ENCODE assay signal across 8 mouse cellular contexts in the genomic region with DNA sequence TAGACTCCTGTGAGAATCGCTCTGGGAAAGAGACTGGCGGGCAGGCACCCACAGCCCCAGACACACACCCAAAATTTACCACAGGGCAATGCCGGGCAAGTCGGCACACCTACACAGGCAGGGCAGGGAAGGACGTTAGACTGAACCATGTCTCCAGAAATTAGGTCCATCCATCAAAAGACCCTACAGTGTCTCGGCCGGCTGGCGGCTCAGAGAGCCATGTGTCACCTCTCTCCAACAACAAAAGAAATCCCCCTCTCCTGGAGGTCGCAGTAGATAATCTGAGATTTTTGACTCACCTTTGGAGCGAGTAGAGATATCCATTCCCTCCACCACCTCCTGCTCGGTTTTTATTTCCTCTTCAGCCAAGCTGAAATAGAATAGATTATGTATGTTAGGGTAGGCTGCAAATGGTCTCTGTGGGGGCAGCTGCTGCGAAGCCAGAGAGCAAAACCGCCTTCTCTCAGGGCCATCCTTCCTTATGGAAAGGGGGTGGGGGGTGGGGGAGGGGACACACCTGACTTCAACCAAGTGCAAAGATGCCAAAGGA. TPM values are rescaled to one million over a fixed set of nuclear protein-coding genes. Genes with fewer than 3 reads are reported as not detected.
DNase-seq lines count a peak whose midpoint lies in the region; ATAC-seq lines count a peak whose summit lies in the region.

No protein-coding gene starts in this region.

- peaks cover 61% of the 10 kb centered on the region for H3K4me1 ChIP-seq in neural tube, embryonic 11.5 days (ENCODE audit: control insufficient read depth, insufficient read depth, low read length)
- peaks cover 75% of the 10 kb centered on the region for H3K4me1 ChIP-seq in limb, embryonic 13.5 days
- H3K4me1 ChIP-seq in stomach, embryonic 14.5 days (ENCODE audit: control insufficient read depth, insufficient read depth, low read length) = peaks cover 70% of the 10 kb centered on the region

- H3K4me3 ChIP-seq in neural tube, embryonic 11.5 days (ENCODE audit: low read depth, low read length) = no peak overlapping the region
- H3K4me3 ChIP-seq in limb, embryonic 13.5 days = no peak overlapping the region
- no peak overlapping the region for H3K4me3 ChIP-seq in stomach, embryonic 14.5 days (ENCODE audit: low read depth, low read length)

- peak overlapping the region; percentile 33 for H3K4me2 ChIP-seq in neural tube, embryonic 11.5 days (ENCODE audit: low read depth)
- peak overlapping the region; percentile 51 for H3K4me2 ChIP-seq in limb, embryonic 13.5 days (replicated peaks)
- H3K4me2 ChIP-seq in stomach, embryonic 14.5 days (replicated peaks; ENCODE audit: low read depth, low read length) = peak overlapping the region; percentile 19

- H3K27me3 ChIP-seq in neural tube, embryonic 11.5 days (ENCODE audit: control insufficient read depth, insufficient read depth, low read length) = no peaks in the 10 kb centered on the region
- H3K27me3 ChIP-seq in limb, embryonic 13.5 days = no peaks in the 10 kb centered on the region
- no peaks in the 10 kb centered on the region for H3K27me3 ChIP-seq in stomach, embryonic 14.5 days (ENCODE audit: control insufficient read depth, insufficient read depth, low read length)

- peak overlapping the region; percentile 94 for H3K27ac ChIP-seq in neural tube, embryonic 11.5 days (ENCODE audit: low read depth, low read length)
- peak overlapping the region; percentile 85; the same call in 1 of the 2 replicates for H3K27ac ChIP-seq in limb, embryonic 13.5 days
- H3K27ac ChIP-seq in stomach, embryonic 14.5 days (ENCODE audit: low read length) = peak overlapping the region; percentile 87

- H3K36me3 ChIP-seq in neural tube, embryonic 11.5 days (ENCODE audit: control insufficient read depth, insufficient read depth, low read length) = no peaks in the 10 kb centered on the region; the same call in 1 of the 2 replicates
- peaks cover 38% of the 10 kb centered on the region for H3K36me3 ChIP-seq in limb, embryonic 13.5 days
- peaks cover 29% of the 10 kb centered on the region; the same call in 1 of the 2 replicates for H3K36me3 ChIP-seq in stomach, embryonic 14.5 days (ENCODE audit: control insufficient read depth, insufficient read depth, low read length)

- ATAC-seq in neural tube, embryonic 11.5 days (ENCODE audit: insufficient read depth, low FRiP score, low TSS enrichment) = no peak; the same call in 1 of the 2 replicates
- ATAC-seq in limb, embryonic 13.5 days (ENCODE audit: low FRiP score, low read depth) = no peak
- no peak for ATAC-seq in stomach, embryonic 14.5 days (ENCODE audit: insufficient number of reproducible peaks, insufficient read depth, low FRiP score, low read depth)

- H3K9ac ChIP-seq in neural tube, embryonic 11.5 days (ENCODE audit: low read length) = peak overlapping the region; percentile 52
- H3K9ac ChIP-seq in limb, embryonic 13.5 days = peak overlapping the region; percentile 58
- H3K9ac ChIP-seq in stomach, embryonic 14.5 days (replicated peaks; ENCODE audit: low read depth, low read length) = no peak overlapping the region; the same call in 1 of the 2 replicates

- WGBS in neural tube, embryonic 11.5 days = 10% methylated on average over 13 of the region's 13 CpGs
- WGBS in limb, embryonic 13.5 days = 15% methylated on average over 13 of the region's 13 CpGs
- 22% methylated on average over 13 of the region's 13 CpGs for WGBS in stomach, embryonic 14.5 days

- no peaks in the 10 kb centered on the region for H3K9me3 ChIP-seq in neural tube, embryonic 11.5 days (ENCODE audit: control insufficient read depth, low read length)
- H3K9me3 ChIP-seq in limb, embryonic 13.5 days = no peaks in the 10 kb centered on the region
- no peaks in the 10 kb centered on the region for H3K9me3 ChIP-seq in stomach, embryonic 14.5 days (ENCODE audit: control insufficient read depth, low read depth, low read length)

- peak; percentile 54 to 61 for DNase-seq in cerebellum, postnatal 10 days
- DNase-seq in cerebellum, adult 11 months = no peak
- no peak for DNase-seq in neural tube, embryonic 11.5 days (ENCODE audit: low spot score)
- DNase-seq in neural tube, embryonic 10.5 days (ENCODE audit: extremely low spot score, low spot score) = no peak
- DNase-seq in urinary bladder, adult 2 months (ENCODE audit: low spot score) = no peak
- DNase-seq in ovary, postnatal 10 days (ENCODE audit: low spot score) = no peak

RNA-seq across cellular contexts. Expression of a gene that starts 23.3 kb away (rescaled TPM):
- polyA plus RNA-seq in neural tube, embryonic 11.5 days (2014; fragmentation: Nextera tagmentation; extraction: Ambion mirVana) = 52.9 and 54.5 TPM in 2 replicates
- 59.4 and 65.7 TPM in 2 replicates for polyA plus RNA-seq in limb, embryonic 13.5 days (2015; fragmentation: Nextera tagmentation; extraction: Ambion mirVana)
- polyA plus RNA-seq in stomach, embryonic 14.5 days (2014; fragmentation: Nextera tagmentation; extraction: Ambion mirVana) = 53.1 and 57.6 TPM in 2 replicates
- 35.3 and 46.7 TPM in 2 replicates for polyA plus RNA-seq in urinary bladder, adult 2 months (2012; rRNA removed)

Comparison
In these comparisons a context has a peak if more than half of its experiments do, and no peak if none do; other contexts are left out.
1. DNase-seq: peak in cerebellum, postnatal 10 days (2 of 2); none in cerebellum, adult 11 months (single experiment), neural tube, embryonic 11.5 days (single experiment), neural tube, embryonic 10.5 days (single experiment), urinary bladder, adult 2 months (single experiment) and ovary, postnatal 10 days (single experiment).
2. Peak in every context shown above with its lines, with median percentiles within 50 percentile points of each other: H3K27ac ChIP-seq and H3K4me2 ChIP-seq.